Mouse (Mus musculus) forebrain, embryonic 14.5 days (tissue): ENCODE measurements at regions not wholly inside any gene's neighbourhood (a gene's known extent, or its start where the extent isn't known, plus 50 kb on each side); places are given as distances from the start of the nearest gene placed in this dataset.

ENCODE experiments used
- ATAC-seq: fragments of 200-750 bp; cut with Nextera tagmentation; 2 replicates; pipeline ENCODE4 v1.8.0; 2017; ENCODE audit warnings: mild to moderate bottlenecking, moderate library complexity
- DNase-seq: peaks from one replicate; pipeline ENCODE4 v3.0.0-alpha.2; 2015; ENCODE audit warnings: low spot score
- H3K27ac ChIP-seq: fragments of 300-500 bp; sonication (generic); 2 replicates; pipeline ENCODE4 v1.5.1; 2014; ENCODE audit warnings: low read depth, mild to moderate bottlenecking, control low read depth, low read length, moderate library complexity
- H3K27me3 ChIP-seq: fragments of 300-500 bp; sonication (generic); replicated peaks from 2 replicates; pipeline ENCODE4 v1.6.1; 2014; ENCODE audit warnings: low read length, control low read depth, mixed read lengths; ENCODE audit not compliant: control insufficient read depth, insufficient read depth
- H3K36me3 ChIP-seq: fragments of 300-500 bp; sonication (generic); 2 replicates; pipeline ENCODE4 v1.6.1; 2014; ENCODE audit warnings: low read length, control low read depth; ENCODE audit not compliant: control insufficient read depth, insufficient read depth
- H3K4me1 ChIP-seq: fragments of 300-500 bp; sonication (generic); 2 replicates; pipeline ENCODE4 v1.6.1; 2014; ENCODE audit warnings: antibody characterized with exemption, low read length, control low read depth; ENCODE audit not compliant: control insufficient read depth, insufficient read depth
- H3K4me2 ChIP-seq: fragments of 300-500 bp; sonication (generic); 2 replicates; pipeline ENCODE4 v1.6.1; 2014; ENCODE audit warnings: mild to moderate bottlenecking, control low read depth, low read length
- H3K4me3 ChIP-seq: fragments of 300-500 bp; sonication (generic); 2 replicates; pipeline ENCODE4 v1.5.1; 2014; ENCODE audit warnings: low read depth, low read length, control low read depth
- H3K9ac ChIP-seq: fragments of 300-500 bp; sonication (generic); 2 replicates; pipeline ENCODE4 v1.6.1; 2014; ENCODE audit warnings: mild to moderate bottlenecking, low read length, control low read depth, moderate library complexity
- H3K9me3 ChIP-seq: fragments of 300-500 bp; sonication (generic); replicated peaks from 2 replicates; pipeline ENCODE4 v1.6.1; 2016; ENCODE audit warnings: low read length, control low read depth, mixed read lengths; ENCODE audit not compliant: control insufficient read depth
- WGBS: fragments of 180-500 bp; shearing (Covaris S2); extraction: QIAGEN DNeasy Blood & Tissue Kit; methylation state at CpG from one replicate; pipeline ENCODE4 v1.1.7; 2014; 5-methylcytosine and 5-hydroxymethylcytosine counted together

GRCm38 (mm10) chr17:82929511-82929910 is 285.6 kb upstream of the Pkdcc start:
- ATAC-seq (peak; percentile 69), DNase-seq (peak; percentile 66)
- Histone ChIP-seq H3K27ac (no peak overlapping the region), H3K36me3 (no peaks in the 10 kb centered on the region), H3K4me1 (peaks cover 7% of the 10 kb centered on the region), H3K9ac (no peak overlapping the region), H3K27me3 (no peaks in the 10 kb centered on the region), H3K4me2 (no peak overlapping the region), H3K9me3 (no peaks in the 10 kb centered on the region), H3K4me3 (no peak overlapping the region)
- WGBS = 15% methylated on average over 3 of the region's 3 CpGs

- Histone ChIP-seq H3K9me3 (no peaks in the 10 kb centered on the region), H3K9ac (no peak overlapping the region), H3K4me1 (peaks cover 7% of the 10 kb centered on the region), H3K4me2 (no peak overlapping the region), H3K4me3 (no peak overlapping the region), H3K27ac (no peak overlapping the region), H3K36me3 (no peaks in the 10 kb centered on the region), H3K27me3 (no peaks in the 10 kb centered on the region)
- DNase-seq (no peak), ATAC-seq (no peak)
- WGBS = 56% methylated on average over 1 of the region's 1 CpGs
Measured at GRCm38 (mm10) chr17:82930738-82931137, 284.4 kb upstream of the Pkdcc start.

GRCm38 (mm10) chr17:82931476-82931875 is 283.6 kb upstream of the Pkdcc start:
- Histone ChIP-seq H3K36me3 (no peaks in the 10 kb centered on the region), H3K4me3 (no peak overlapping the region), H3K4me2 (no peak overlapping the region), H3K4me1 (peaks cover 7% of the 10 kb centered on the region), H3K27me3 (no peaks in the 10 kb centered on the region), H3K9me3 (no peaks in the 10 kb centered on the region), H3K27ac (no peak overlapping the region), H3K9ac (no peak overlapping the region)
- 95% methylated on average over 4 of the region's 4 CpGs for WGBS
- ATAC-seq (no peak), DNase-seq (no peak)

- Histone ChIP-seq H3K36me3 (no peaks in the 10 kb centered on the region), H3K4me1 (no peaks in the 10 kb centered on the region), H3K4me2 (no peak overlapping the region), H3K27me3 (no peaks in the 10 kb centered on the region), H3K9ac (no peak overlapping the region), H3K4me3 (no peak overlapping the region), H3K27ac (no peak overlapping the region), H3K9me3 (no peaks in the 10 kb centered on the region)
- WGBS = 58% methylated on average over 3 of the region's 3 CpGs
- no peak for DNase-seq
- ATAC-seq = no peak
Measured at GRCm38 (mm10) chr17:82936836-82937235, 278.3 kb upstream of the Pkdcc start.

- no peaks in the 10 kb centered on the region for H3K36me3 ChIP-seq
- H3K27ac ChIP-seq = no peak overlapping the region
- no peak overlapping the region for H3K4me2 ChIP-seq
- ATAC-seq = no peak
- DNase-seq = no peak
- no peak overlapping the region for H3K4me3 ChIP-seq
- H3K9ac ChIP-seq = no peak overlapping the region
- no peaks in the 10 kb centered on the region for H3K4me1 ChIP-seq
- H3K9me3 ChIP-seq = no peaks in the 10 kb centered on the region
- 65% methylated on average over 4 of the region's 4 CpGs for WGBS
- no peaks in the 10 kb centered on the region for H3K27me3 ChIP-seq
Measured at GRCm38 (mm10) chr17:82946083-82946482, 269.0 kb upstream of the Pkdcc start.

- Histone ChIP-seq H3K36me3 (no peaks in the 10 kb centered on the region), H3K4me3 (no peak overlapping the region), H3K27me3 (no peaks in the 10 kb centered on the region), H3K27ac (no peak overlapping the region), H3K9me3 (no peaks in the 10 kb centered on the region), H3K4me2 (no peak overlapping the region), H3K4me1 (no peaks in the 10 kb centered on the region), H3K9ac (no peak overlapping the region)
- no peak for ATAC-seq
- 45% methylated on average over 4 of the region's 4 CpGs for WGBS
- DNase-seq = no peak
Measured at GRCm38 (mm10) chr17:82949794-82950193, 265.3 kb upstream of the Pkdcc start.

- Histone ChIP-seq H3K27ac (no peak overlapping the region), H3K4me2 (no peak overlapping the region), H3K27me3 (no peaks in the 10 kb centered on the region), H3K9me3 (no peaks in the 10 kb centered on the region), H3K36me3 (no peaks in the 10 kb centered on the region), H3K9ac (no peak overlapping the region), H3K4me1 (no peaks in the 10 kb centered on the region), H3K4me3 (no peak overlapping the region)
- ATAC-seq = no peak
- DNase-seq = no peak
- 79% methylated on average over 14 of the region's 14 CpGs for WGBS
Measured at GRCm38 (mm10) chr17:82950268-82950667, 264.8 kb upstream of the Pkdcc start.

GRCm38 (mm10) chr17:82957409-82957808 is 257.7 kb upstream of the Pkdcc start:
- Histone ChIP-seq H3K4me1 (no peaks in the 10 kb centered on the region), H3K9ac (no peak overlapping the region), H3K36me3 (no peaks in the 10 kb centered on the region), H3K9me3 (no peaks in the 10 kb centered on the region), H3K4me2 (no peak overlapping the region), H3K27me3 (no peaks in the 10 kb centered on the region), H3K4me3 (no peak overlapping the region), H3K27ac (no peak overlapping the region)
- ATAC-seq = peak; percentile 75
- DNase-seq = peak; percentile 89
- 46% methylated on average over 4 of the region's 4 CpGs for WGBS

GRCm38 (mm10) chr17:82963374-82963773 is 251.7 kb upstream of the Pkdcc start:
- no peaks in the 10 kb centered on the region for H3K4me1 ChIP-seq
- H3K9me3 ChIP-seq = no peaks in the 10 kb centered on the region
- DNase-seq (no peak), ATAC-seq (no peak)
- H3K9ac ChIP-seq = no peak overlapping the region
- no peak overlapping the region for H3K4me2 ChIP-seq
- H3K27me3 ChIP-seq = no peaks in the 10 kb centered on the region
- no peaks in the 10 kb centered on the region for H3K36me3 ChIP-seq
- no peak overlapping the region for H3K4me3 ChIP-seq
- H3K27ac ChIP-seq = no peak overlapping the region
- WGBS = 81% methylated on average over 3 of the region's 3 CpGs
